ENCODE assay signal across 23 mouse cellular contexts in the genomic region with DNA sequence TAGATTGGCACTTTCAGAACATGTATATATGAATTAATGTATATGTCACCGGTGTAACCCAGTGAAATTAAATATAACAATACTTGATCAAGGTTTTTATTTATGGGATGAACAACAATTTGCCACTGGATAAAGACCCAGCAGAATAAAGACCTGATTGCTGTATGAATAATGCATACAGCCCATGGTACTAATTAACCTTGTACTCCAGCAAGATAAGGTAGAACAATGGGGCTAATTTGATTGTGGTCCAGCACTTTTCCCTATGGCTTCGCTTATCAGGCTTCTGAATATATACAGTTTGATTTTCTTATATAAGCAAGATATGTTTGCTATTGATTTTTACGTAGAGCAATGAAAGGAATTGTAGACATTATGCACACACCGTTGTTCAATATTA.
A peak's percentile ranks its signal among the peaks of the same experiment; 100 is the strongest.
DNase-seq lines count a peak whose midpoint lies in the region; ATAC-seq lines count a peak whose summit lies in the region.
"Had no signal": no experiment of that assay in that cellular context is flagged by ENCODE, and none has a peak within 500 bp of the region (broad histone marks: within the 10 kb centered on the region; RNA-seq: fewer than 3 reads in every experiment).

No protein-coding gene starts in this region.

- peaks cover 9% of the 10 kb centered on the region for H3K4me1 ChIP-seq in forebrain, embryonic 13.5 days
- H3K4me1 ChIP-seq in forebrain, embryonic 14.5 days (ENCODE audit: control insufficient read depth, insufficient read depth, low read length), result no peaks in the 10 kb centered on the region
- H3K4me1 ChIP-seq in hindbrain, embryonic 12.5 days, result no peaks in the 10 kb centered on the region
- H3K4me1 ChIP-seq in hindbrain, embryonic 16.5 days (ENCODE audit: control insufficient read depth, insufficient read depth, low read depth, low read length), result no peaks in the 10 kb centered on the region
- H3K4me1 ChIP-seq in midbrain, embryonic 12.5 days, result peaks cover 4% of the 10 kb centered on the region; the same call in 1 of the 2 replicates
- peaks cover 10% of the 10 kb centered on the region for H3K4me1 ChIP-seq in midbrain, embryonic 10.5 days
- H3K4me1 ChIP-seq: embryonic facial prominence, embryonic 13.5 days; embryonic facial prominence, embryonic 15.5 days had no signal

- H3K4me2 ChIP-seq in forebrain, embryonic 13.5 days, result no peak overlapping the region
- H3K4me2 ChIP-seq in forebrain, embryonic 14.5 days (ENCODE audit: low read length), result no peak overlapping the region
- no peak overlapping the region for H3K4me2 ChIP-seq in hindbrain, embryonic 12.5 days (replicated peaks)
- H3K4me2 ChIP-seq in hindbrain, embryonic 16.5 days (ENCODE audit: low read length), result no peak overlapping the region
- no peak overlapping the region for H3K4me2 ChIP-seq in midbrain, embryonic 12.5 days (replicated peaks)
- H3K4me2 ChIP-seq: embryonic facial prominence, embryonic 13.5 days; embryonic facial prominence, embryonic 15.5 days; forebrain, embryonic 15.5 days had no signal

- 74% methylated on average over 4 of the region's 4 CpGs for WGBS in forebrain, embryonic 13.5 days
- 72% methylated on average over 4 of the region's 4 CpGs for WGBS in forebrain, embryonic 14.5 days
- 72% methylated on average over 4 of the region's 4 CpGs for WGBS in hindbrain, embryonic 12.5 days
- WGBS in hindbrain, embryonic 16.5 days, result 58% methylated on average over 4 of the region's 4 CpGs
- 79% methylated on average over 4 of the region's 4 CpGs for WGBS in midbrain, embryonic 12.5 days
- WGBS in midbrain, embryonic 10.5 days, result 87% methylated on average over 4 of the region's 4 CpGs

- DNase-seq in forebrain, embryonic 14.5 days (ENCODE audit: low spot score), result no peak
- no peak for DNase-seq in midbrain, embryonic 10.5 days (ENCODE audit: low spot score)
- peak; percentile 13 for DNase-seq in retina, postnatal 1 day
- no peak for DNase-seq in retina, embryonic 14.5 days (ENCODE audit: low spot score)
- DNase-seq: adrenal gland, adult 2 months; adrenal gland, postnatal 10 days; adrenal gland, postnatal 25 days; cerebellum, adult 11 months; cerebellum, adult 18-20 months; cerebellum, adult 8-10 months; cerebellum, adult 9-11 months; cerebellum, postnatal 14 days; cerebellum, postnatal 36 days; embryo, embryonic 11 days had no signal

- no peak overlapping the region for H3K4me3 ChIP-seq in forebrain, embryonic 13.5 days
- no peak overlapping the region for H3K4me3 ChIP-seq in forebrain, embryonic 14.5 days (ENCODE audit: low read depth, low read length)
- no peak overlapping the region for H3K4me3 ChIP-seq in hindbrain, embryonic 12.5 days
- H3K4me3 ChIP-seq in hindbrain, embryonic 16.5 days (ENCODE audit: low read length), result no peak overlapping the region
- H3K4me3 ChIP-seq in midbrain, embryonic 12.5 days, result no peak overlapping the region
- no peak overlapping the region for H3K4me3 ChIP-seq in midbrain, embryonic 10.5 days
- H3K4me3 ChIP-seq: embryonic facial prominence, embryonic 13.5 days; embryonic facial prominence, embryonic 15.5 days; erythroblast, embryonic 14.5 days; forebrain, embryonic 10.5 days; forebrain, embryonic 15.5 days had no signal

- no peaks in the 10 kb centered on the region for H3K9me3 ChIP-seq in forebrain, embryonic 13.5 days (replicated peaks)
- H3K9me3 ChIP-seq in forebrain, embryonic 14.5 days (replicated peaks; ENCODE audit: control insufficient read depth, low read length), result no peaks in the 10 kb centered on the region
- no peaks in the 10 kb centered on the region for H3K9me3 ChIP-seq in hindbrain, embryonic 12.5 days (replicated peaks)
- no peaks in the 10 kb centered on the region for H3K9me3 ChIP-seq in hindbrain, embryonic 16.5 days (ENCODE audit: control insufficient read depth, low read length)
- no peaks in the 10 kb centered on the region for H3K9me3 ChIP-seq in midbrain, embryonic 12.5 days
- H3K9me3 ChIP-seq in midbrain, embryonic 10.5 days (replicated peaks), result no peaks in the 10 kb centered on the region
- H3K9me3 ChIP-seq: embryonic facial prominence, embryonic 13.5 days; embryonic facial prominence, embryonic 15.5 days; forebrain, embryonic 10.5 days; forebrain, embryonic 15.5 days had no signal

- no peak overlapping the region for H3K27ac ChIP-seq in forebrain, embryonic 13.5 days
- H3K27ac ChIP-seq in forebrain, embryonic 14.5 days (ENCODE audit: low read depth, low read length), result no peak overlapping the region
- H3K27ac ChIP-seq in hindbrain, embryonic 12.5 days, result no peak overlapping the region
- H3K27ac ChIP-seq in hindbrain, embryonic 16.5 days (ENCODE audit: low read depth, low read length), result no peak overlapping the region
- H3K27ac ChIP-seq in midbrain, embryonic 12.5 days (replicated peaks), result no peak overlapping the region
- no peak overlapping the region for H3K27ac ChIP-seq in midbrain, embryonic 10.5 days (replicated peaks)
- H3K27ac ChIP-seq: embryonic facial prominence, embryonic 13.5 days; embryonic facial prominence, embryonic 15.5 days; forebrain, embryonic 10.5 days; forebrain, embryonic 15.5 days had no signal

- no peaks in the 10 kb centered on the region for H3K27me3 ChIP-seq in forebrain, embryonic 13.5 days
- H3K27me3 ChIP-seq in forebrain, embryonic 14.5 days (replicated peaks; ENCODE audit: control insufficient read depth, insufficient read depth, low read length), result no peaks in the 10 kb centered on the region
- H3K27me3 ChIP-seq in hindbrain, embryonic 12.5 days, result no peaks in the 10 kb centered on the region
- no peaks in the 10 kb centered on the region for H3K27me3 ChIP-seq in hindbrain, embryonic 16.5 days (replicated peaks; ENCODE audit: control insufficient read depth, insufficient read depth, low read length)
- H3K27me3 ChIP-seq in midbrain, embryonic 12.5 days, result peaks cover 14% of the 10 kb centered on the region
- H3K27me3 ChIP-seq in midbrain, embryonic 10.5 days (ENCODE audit: low read depth, poor library complexity, severe bottlenecking), result no peaks in the 10 kb centered on the region
- H3K27me3 ChIP-seq: embryonic facial prominence, embryonic 13.5 days; embryonic facial prominence, embryonic 15.5 days; forebrain, embryonic 15.5 days had no signal

- H3K36me3 ChIP-seq in forebrain, embryonic 13.5 days (ENCODE audit: poor library complexity, severe bottlenecking), result 0 out of 2 replicates have a peak, but pooled peaks cover 4% of the 10 kb centered on the region
- H3K36me3 ChIP-seq in forebrain, embryonic 14.5 days (ENCODE audit: control insufficient read depth, insufficient read depth, low read length), result no peaks in the 10 kb centered on the region
- no peaks in the 10 kb centered on the region for H3K36me3 ChIP-seq in hindbrain, embryonic 12.5 days
- H3K36me3 ChIP-seq in hindbrain, embryonic 16.5 days (ENCODE audit: control insufficient read depth, insufficient read depth, low read length), result no peaks in the 10 kb centered on the region
- H3K36me3 ChIP-seq in midbrain, embryonic 12.5 days, result no peaks in the 10 kb centered on the region
- no peaks in the 10 kb centered on the region for H3K36me3 ChIP-seq in midbrain, embryonic 10.5 days
- H3K36me3 ChIP-seq: embryonic facial prominence, embryonic 13.5 days; embryonic facial prominence, embryonic 15.5 days; forebrain, embryonic 10.5 days; forebrain, embryonic 15.5 days had no signal

- ATAC-seq in forebrain, embryonic 13.5 days, result peak; percentile 24; the same call in 1 of the 2 replicates
- no peak for ATAC-seq in forebrain, embryonic 14.5 days
- ATAC-seq in hindbrain, embryonic 12.5 days (ENCODE audit: low FRiP score), result peak; percentile 63
- no peak for ATAC-seq in hindbrain, embryonic 16.5 days
- ATAC-seq in midbrain, embryonic 12.5 days (ENCODE audit: low FRiP score, low read depth), result peak; percentile 44; the same call in 1 of the 2 replicates
- ATAC-seq: forebrain, embryonic 15.5 days had no signal

- no peak overlapping the region for H3K9ac ChIP-seq in forebrain, embryonic 13.5 days
- H3K9ac ChIP-seq in forebrain, embryonic 14.5 days (ENCODE audit: low read length), result no peak overlapping the region
- no peak overlapping the region for H3K9ac ChIP-seq in hindbrain, embryonic 12.5 days
- H3K9ac ChIP-seq in hindbrain, embryonic 16.5 days (ENCODE audit: low read depth, low read length), result no peak overlapping the region
- H3K9ac ChIP-seq in midbrain, embryonic 12.5 days (replicated peaks), result no peak overlapping the region
- H3K9ac ChIP-seq: embryonic facial prominence, embryonic 13.5 days; embryonic facial prominence, embryonic 15.5 days; forebrain, embryonic 15.5 days had no signal

Comparison
In these comparisons a context has a peak if more than half of its experiments do, and no peak if none do; other contexts are left out.
1. ATAC-seq: peak in forebrain, embryonic 13.5 days (single experiment), hindbrain, embryonic 12.5 days (single experiment) and midbrain, embryonic 12.5 days (single experiment); none in forebrain, embryonic 14.5 days (single experiment) and hindbrain, embryonic 16.5 days (single experiment).